Mouse (Mus musculus) adipocyte (in vitro differentiated cells): Measurements from ENCODE around the gene Rnaset2b.
"Not testable (repeated sequence)": the region's sequence is repeated elsewhere in the genome, so short reads cannot be mapped to it uniquely, and the experiment has no call there.

ENCODE experiments used
- DNase-seq: peaks from one replicate; pipeline ENCODE4 v3.0.0-alpha.2; 2016; ENCODE audit warnings: low spot score

Rnaset2b gene

DNA sequence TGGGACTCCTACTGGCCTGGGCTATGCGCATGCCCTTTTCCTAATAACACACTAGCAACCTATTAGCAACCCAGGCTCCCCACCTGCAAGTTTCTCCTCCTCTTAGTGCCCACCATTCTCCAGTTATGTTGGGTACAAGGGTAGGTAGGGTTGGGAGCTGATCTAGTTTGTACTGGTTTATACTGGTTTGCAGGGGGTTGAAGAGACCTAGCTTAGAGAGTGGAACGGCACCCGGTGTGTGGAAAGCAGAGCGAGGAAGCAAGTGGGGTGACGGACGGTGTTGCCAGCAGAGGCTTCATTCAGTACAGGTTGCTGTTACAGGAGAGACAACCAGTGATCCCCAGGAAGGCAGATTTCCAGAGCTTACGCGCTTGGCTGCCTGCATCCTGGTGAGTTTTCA, at the start of gene Rnaset2b:
TSS of gene Rnaset2b (plus strand) at position 301 of the 400 bp plus-strand sequence.
- not testable (repeated sequence) for DNase-seq

DNA sequence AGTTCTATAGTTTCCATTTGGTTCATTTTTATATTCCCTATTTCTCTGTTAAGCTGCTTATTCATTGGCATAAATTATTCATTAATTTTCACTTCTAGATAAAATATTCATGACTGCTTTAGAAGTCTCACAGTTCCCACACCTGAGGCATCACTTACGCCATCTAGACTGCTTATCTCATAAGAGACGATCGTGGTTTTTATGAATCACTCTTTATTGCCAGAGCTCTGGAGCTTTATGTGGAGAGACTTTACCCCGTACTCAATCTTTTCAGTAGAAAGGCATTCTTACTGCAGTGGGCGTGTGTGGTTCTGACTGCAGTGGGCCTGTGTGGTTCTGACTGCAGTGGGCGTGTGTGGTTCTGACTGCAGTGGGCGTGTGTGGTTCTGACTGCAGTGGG, 38.8 kb upstream of the Rnaset2b start:
- DNase-seq = not testable (repeated sequence)

DNA sequence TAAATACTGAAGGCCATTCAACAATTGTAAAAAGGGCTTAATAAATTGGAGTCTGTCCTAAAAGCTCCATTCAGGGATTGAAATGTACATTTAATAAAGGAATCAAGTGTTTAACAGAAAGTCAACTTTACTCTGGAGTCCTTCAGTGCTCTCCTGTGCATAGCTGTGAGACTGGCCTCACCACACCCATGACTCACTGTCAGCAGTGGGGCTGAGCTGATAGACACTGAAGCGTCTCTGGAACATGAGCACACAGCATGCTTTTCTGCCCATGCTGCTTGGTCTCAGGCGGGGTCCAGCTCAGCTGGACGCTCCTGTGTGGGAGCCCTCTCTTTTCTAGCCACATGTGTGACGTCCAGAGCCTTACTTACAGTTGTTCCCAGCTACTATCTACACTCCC, 27.9 kb upstream of the Rnaset2b start:
- not testable (repeated sequence) for DNase-seq

DNA sequence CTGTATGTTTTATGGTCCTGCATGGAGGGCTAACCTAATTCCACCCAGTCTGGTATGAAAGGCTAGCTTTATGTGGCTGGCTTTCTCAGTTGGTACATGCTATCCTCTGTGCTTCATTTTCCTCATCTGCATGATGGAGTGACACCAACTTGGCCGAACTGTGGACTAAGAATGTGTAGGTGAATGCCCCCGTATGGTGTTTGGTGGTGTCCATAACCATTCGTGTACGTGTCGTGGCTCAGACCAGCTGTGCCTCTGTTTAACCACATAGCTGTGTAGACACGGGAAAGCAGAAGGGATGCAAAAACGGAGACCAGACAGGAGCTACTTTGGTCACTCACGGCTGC, 22.8 kb upstream of the Rnaset2b start:
- DNase-seq = not testable (repeated sequence)

DNA sequence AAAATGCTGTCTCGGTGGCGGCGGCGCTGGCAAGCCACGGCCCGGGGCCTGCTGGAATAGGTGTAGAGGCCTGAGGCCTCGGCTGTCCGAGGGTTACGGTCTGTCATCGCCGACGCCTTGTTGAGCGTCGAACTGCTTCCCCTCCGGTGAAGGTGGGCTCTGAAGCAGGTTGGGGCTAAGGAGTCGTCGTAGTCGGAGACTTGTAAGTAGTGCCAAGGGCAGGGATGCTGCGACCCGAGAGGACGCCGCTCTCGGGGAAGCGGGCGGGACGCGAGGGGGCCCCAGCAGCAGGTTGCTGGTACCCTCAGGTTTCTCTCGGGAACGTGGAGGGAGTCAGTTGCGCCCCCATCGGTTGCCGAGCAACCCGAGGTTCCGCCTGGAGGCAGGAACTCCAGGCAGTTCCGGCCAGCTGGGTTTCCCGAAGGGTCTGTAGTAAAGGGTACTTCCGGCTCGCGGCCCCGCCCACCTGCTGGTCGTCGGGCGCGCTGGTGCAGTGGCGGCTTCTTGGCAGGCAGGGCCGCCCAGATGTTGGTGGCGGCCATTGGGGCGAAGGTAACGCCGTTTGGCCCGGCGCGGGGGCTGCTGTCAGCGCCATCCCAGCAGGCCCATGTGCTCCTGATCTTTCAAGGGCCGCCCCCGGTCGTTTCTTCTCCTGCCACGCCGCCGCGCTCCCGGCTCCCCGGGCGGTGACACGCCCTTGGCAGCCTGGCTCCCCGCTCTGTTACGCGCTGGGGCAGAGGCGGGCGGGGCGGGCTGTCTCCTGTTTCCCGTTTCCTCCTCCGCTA, 22.3 kb upstream of the Rnaset2b start, which contains the start of gene Rsph3b:
TSS of gene Rsph3b (minus strand) at position 699 of the 785 bp plus-strand sequence.
- peak; percentile 80 for DNase-seq

DNA sequence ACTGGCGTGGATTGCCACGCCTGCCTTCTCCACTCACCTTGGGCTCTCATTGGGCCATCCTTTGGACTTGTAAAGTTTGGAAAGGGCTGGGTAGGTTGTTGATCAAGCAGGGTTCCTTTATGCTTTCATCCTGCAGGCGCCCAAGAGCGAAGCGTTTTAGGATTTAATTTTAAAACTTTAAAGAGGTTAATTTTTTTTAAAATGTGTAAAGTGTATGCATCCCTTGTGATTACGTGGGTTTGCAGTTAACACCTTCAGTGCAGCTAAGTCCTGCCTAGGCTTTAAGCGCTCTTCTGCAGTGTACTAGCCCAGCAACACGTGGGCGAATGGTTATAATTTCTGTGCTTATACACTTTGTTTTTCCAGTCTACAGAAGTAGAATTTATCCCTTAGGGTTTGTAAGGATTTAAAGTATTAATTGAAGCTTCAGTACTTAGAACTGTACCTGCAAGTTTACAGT, 21.6 kb upstream of the Rnaset2b start:
- not testable (repeated sequence) for DNase-seq

DNA sequence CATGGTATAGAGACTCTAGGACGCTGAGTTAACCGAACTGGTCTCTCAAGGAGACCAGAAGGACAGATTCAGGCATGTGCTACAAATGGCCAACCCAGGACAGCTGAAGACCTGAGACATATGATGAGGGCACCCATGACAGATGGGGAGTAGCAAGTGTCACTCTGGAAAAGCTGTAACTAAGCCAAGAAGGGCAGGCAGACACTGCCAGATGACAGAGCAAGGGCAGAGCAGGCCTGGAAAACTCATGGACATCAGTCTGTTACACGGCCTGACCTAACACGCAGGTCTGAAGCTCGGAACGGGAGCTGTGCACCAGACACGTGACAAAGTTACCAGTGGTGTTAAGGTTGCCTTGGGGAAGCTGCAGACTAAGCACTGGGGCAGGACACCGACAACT, 11.6 kb upstream of the Rnaset2b start:
- not testable (repeated sequence) for DNase-seq

DNA sequence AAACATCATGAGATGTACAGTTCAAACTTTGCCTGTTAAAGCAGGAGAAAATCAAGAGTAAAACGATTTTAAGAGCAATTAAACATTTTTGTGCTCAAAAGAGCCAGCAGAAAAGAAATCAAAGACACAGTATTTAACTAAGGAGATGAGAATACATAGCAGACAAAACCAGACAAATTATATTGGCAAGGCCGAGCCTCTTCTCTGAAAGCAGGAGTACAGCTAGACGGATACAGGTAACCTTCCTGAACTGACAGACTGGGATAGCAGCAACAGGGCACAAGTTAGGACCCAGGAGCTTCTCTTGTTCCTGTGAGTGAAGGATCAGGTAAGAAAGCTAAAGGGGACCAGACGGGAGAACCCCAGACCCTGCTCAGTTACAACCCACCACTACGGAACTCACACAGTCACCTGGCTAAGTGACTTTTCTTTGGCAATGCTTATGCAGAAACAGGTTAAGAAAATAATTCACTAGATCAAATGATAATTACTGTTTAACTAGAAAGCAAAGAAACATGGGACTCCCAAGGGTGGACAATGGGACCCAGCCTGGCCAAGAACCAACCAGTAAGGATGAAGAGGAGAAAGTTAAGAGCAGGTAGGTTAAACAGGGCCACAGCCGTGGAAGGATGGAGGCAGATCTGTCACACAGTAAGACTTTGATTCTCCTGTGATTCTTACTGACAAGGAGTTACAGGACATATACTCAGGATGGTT, 10.7 kb upstream of the Rnaset2b start:
- DNase-seq = not testable (repeated sequence)

DNA sequence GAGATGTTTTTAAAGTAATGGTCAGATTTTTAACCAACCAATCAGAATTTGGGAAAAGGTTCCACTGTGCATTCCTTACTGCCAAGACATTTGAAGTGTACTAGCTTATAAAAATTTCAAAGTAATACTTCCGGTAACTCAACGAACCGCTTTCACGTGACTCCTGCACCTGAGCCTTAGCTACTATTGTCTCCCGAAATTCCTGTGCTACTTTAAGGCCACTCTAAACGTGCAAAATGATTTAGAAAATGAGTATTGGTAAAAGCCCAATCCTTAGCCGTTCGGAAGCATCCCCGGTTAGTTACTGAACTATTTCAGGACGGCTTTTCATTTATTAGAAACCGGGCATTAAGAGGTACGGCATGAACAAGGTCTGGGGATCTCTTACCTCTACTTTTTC, 10.1 kb upstream of the Rnaset2b start:
- DNase-seq = not testable (repeated sequence)

DNA sequence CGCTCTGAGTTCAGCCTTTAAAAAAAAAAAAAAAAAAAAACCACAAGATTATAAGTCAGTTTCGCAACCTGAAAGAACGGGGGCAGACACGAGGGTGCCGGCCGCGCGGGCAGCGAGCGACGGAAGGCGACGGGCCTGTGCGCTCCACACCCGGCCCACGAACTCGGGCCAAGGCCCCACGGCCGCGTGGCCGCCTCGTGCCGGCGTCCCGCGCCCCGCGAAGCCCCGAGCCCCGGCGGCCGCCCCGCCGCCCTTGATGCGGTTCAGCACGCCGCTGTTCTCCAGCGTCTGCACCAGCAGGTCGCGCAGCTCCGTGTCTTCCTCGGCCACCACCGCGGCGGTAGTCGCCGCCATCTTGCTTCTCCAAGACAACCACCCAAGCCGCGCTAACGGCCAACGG, 9.7 kb upstream of the Rnaset2b start, which contains the start of gene Tagap1:
TSS of gene Tagap1 (minus strand) at position 381 of the 400 bp plus-strand sequence.
- not testable (repeated sequence) for DNase-seq

DNA sequence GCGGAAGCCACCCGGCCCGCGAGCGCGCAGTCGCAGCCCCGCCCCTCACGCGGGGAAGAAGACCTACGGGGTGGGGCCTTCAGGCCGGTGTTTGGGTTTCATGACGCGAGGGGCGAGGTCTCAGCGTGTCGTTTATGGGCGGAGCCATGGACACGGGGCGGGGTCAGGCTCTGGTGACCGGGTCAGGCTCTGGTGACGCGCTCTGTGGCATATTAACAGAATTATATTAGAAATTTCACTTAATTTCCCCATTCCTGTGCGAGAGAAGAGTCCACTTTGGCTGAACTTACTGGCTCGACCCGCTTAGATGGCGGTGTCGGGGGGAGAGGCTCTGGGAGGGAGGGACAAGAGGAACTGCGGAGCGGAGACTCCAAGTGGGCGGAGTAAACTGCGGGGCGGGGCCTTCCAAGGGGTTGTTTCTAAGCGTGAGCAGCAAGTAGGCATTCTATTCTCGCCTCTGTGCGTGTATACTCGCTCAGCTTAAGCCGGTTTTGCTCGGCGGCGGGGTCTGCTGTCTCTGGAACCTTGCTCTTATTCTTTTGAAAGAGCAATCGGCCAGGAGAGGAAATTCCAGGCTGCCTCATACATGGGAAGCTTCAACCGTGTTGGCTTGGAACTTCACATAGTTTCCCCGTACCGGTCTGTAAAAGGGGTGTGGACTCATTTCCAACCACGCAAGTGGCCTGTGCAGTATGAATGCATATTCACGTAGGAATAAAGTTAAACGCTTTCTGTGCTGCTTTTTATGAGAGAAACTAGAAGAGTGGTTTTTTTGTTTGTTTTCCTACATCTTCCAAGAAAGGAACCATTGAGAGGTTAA, 9.0 kb upstream of the Rnaset2b start:
- peak; percentile 23 for DNase-seq

DNA sequence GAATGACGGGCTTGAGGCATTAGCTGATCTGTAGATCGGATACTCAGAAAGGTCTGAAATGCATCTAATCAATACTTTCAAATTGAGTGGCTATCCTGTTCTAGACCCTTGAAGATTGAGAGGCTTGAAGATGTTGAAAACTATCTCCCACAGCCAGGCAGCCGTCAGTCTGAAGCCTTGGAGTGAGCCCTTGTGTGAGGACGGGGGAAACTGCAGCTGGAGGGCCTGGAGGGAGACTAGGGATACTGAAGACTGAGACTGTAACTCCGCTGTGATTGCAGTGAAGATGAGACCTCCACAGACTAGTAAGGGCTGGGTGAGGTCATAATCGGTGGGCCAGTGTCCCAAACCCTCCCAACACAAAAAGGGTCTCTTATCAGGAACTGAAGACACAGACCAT, 8.1 kb upstream of the Rnaset2b start:
- not testable (repeated sequence) for DNase-seq

DNA sequence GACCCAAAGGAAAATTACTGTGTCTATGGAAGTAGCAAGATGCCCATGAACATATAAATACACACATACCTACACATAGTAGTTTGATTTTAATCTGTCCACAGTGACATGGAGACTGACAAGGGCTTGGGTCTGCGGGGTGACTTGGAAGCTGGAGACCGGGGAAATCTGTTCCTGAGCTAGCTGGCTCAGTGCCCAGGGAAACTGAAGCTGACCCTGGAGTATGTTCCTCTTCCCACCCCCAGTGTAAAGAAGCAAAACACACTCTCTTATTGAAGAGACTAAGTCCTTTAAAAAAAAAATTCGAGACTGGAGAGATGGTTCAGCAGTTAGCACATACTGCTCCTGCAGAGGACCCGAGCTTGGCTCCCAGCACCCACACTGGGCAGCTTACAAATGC, 7.5 kb upstream of the Rnaset2b start:
- DNase-seq = not testable (repeated sequence)

DNA sequence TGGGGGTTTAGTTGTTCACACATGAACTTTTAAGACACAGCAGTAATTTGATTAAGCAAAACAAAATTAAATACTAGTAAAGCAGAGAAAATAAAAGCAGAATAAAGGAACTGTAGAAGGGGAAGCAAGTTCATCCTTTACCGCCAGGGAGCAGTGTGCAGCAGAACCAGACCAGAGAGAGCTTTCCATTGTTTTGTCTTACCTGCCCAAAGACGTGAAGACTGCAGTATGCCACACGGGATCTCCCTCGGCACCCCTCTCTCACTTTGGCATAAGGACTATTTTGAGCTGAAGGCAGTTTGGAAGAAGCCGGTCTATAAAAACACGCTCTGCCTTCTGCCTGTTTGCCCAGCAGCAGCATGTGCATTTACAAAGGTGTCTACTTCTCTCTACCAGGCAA, 5.1 kb upstream of the Rnaset2b start:
- DNase-seq = peak; percentile 40

DNA sequence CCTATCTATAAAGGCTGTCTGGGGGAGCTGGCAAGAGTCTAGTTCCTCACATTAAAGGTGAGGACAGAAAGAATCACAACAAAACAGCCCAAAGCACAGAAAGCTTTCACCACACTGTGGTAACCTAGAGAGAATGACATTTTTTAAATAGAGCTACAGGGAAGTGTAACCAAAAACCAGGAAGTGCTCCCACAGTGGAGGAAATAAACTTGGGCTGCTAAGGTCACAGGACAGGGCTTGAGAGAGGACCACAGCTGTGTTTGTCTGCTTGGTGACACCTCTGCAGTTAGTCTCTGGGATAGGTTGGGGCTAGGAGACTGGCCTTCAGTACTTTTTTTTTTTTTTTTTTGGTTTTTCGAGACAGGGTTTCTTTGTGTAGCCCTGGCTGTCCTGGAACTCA, 2.8 kb upstream of the Rnaset2b start:
- DNase-seq = not testable (repeated sequence)

DNA sequence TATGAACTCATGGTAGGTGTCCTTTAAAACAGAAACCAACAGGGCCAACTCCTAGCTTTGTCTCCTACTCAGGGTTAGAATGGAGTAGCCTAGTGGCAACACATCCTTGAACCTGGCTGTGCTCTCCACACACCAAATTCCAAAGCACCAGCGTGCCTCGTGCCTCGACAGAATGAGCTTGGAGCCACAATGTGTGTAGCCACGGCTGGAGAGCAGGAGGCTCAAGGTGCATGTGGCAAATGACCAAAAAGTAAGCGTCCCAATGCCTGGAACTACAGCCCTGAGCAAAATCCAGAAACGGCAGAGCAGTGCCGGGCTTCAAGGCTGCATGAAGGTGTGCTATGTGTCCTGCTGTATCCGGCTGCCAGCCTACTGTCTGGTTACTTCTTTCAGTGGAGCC, 804 bp downstream of the Rnaset2b start:
- DNase-seq = peak; percentile 1

DNA sequence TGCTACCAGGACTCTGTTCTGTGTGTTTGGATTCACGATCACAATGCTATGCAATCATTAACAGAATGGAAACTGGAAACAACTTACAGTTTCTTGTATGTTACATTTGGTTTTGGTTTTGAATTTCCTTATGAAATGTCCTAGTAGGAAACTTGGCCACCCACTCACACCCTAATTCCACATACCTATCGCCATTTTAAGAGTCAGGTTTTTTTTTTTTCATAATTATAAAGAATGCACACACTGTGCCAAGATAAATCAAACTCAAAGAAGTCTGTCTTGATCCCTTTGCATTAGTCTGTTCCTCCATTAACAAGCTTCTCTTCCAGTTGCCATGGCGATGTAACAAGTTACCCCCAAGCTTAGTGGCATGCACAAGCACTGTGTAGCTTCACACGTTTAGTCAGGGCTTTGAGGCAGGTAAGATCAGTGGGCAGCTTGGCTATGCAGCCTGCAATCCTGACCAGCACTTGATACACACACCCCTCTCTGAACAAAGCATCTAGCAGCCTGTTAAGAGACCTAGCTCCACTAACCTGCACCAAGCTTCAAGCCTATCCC, 2.5 kb downstream of the Rnaset2b start:
- not testable (repeated sequence) for DNase-seq

DNA sequence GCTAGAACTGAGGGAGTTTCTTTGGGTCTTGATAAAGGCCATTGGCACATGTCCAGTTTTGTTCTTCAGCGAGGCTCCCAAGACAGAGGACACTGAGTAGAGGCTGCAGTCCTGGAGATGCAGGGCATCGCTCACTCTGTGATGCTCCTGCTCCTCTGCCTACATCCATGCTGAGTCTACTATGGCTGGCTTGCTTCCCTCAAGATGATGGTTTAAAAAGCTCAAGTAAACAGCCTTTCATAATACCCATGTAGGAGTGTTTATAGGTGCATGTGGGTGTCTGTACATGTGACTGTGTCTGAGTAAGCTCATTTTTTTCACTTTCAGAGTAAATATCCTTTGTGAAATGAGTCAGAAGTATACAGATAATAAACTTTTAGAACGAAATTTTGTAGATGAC, 4.6 kb downstream of the Rnaset2b start:
- DNase-seq = not testable (repeated sequence)

DNA sequence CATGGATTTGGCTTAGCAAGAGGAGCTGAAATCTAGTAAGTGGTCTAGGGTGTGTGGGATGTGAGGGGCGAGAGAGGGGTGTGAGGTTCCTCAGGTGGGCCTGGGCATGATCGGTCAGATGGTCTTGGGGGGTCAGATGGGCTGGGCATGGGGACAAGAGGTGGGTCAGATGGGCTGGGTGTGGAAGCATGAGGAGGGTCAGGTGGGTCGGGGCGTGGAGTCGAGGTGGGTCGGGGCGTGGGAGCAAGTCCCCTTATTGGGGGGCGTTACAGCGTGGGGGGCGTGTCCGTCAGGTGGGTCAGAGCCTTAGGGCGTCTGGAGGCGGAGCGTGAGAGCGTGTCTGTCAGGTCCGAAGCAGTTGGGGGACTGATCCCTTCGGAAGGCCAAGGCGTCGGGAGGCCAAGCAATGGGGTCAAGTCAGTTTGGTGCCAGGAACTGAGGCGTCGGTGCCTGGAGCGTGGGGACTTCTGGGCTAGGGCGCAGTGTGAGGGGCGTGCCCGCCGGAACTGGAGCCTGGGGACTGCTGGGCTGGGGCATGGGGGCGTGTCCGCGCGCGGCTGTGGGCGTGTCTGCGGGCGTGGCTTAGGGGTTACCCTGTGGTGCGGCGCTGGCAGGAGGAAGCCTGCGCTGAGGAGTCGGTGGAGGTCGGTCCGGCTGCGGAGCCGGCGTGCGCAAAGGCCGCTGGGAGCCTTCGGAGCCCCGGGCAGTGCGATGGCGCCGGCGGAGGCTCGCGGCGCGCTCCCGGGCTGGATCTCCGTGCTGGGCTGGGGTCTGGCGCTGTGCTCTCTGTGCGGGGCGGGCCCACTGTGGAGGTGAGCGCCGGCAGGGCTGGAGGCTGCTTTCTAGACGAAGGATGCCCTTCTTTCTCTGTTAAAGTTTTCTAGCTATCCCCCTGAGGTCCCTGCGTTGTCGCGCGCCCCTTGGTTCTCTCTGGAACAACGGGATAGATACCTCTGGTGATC, 8.1 kb downstream of the Rnaset2b start, which contains the start of gene Gm49721:
TSS of gene Gm49721 (plus strand) at position 618 of the 962 bp plus-strand sequence.
- DNase-seq = peak; percentile 12

DNA sequence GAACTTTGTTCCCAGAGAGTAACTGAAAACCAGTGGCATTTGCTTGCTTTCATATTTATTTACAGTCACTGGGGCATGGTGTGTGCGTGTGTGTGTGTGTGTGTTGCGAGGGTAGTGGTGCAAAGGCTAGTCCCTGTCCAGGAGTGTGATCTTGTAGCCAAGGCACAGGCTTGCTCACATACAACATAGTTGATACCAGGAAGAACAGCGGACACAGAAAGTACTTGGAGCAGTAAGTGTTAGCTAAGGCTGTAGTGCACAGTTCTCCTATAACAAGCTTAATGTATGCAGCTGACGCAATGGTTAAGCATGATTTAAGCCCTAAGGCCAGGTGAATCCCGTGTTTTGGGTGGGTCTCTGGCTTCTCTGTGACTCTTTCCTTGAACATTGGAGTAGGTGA, 8.9 kb downstream of the Rnaset2b start:
- peak; percentile 42 for DNase-seq
